ENCODE assay signal across 9 mouse cellular contexts in genomic region chr9:30520853-30521439, GRCm38 (mm10).
DNase-seq lines count a peak whose midpoint lies in the region; ATAC-seq lines count a peak whose summit lies in the region.
"Had no signal": no experiment of that assay in that cellular context is flagged by ENCODE, and none has a peak within 500 bp of the region (broad histone marks: within the 10 kb centered on the region; RNA-seq: fewer than 3 reads in every experiment).

No protein-coding gene starts in this region.

- H3K4me1 ChIP-seq in neural tube, embryonic 15.5 days, result peaks cover 15% of the 10 kb centered on the region
- H3K4me1 ChIP-seq: liver, embryonic 15.5 days had no signal

- H3K4me2 ChIP-seq in neural tube, embryonic 15.5 days, result no peak overlapping the region
- H3K4me2 ChIP-seq: liver, embryonic 15.5 days had no signal

- no peak overlapping the region for H3K9ac ChIP-seq in neural tube, embryonic 15.5 days (replicated peaks)
- H3K9ac ChIP-seq: liver, embryonic 15.5 days had no signal

- no peaks in the 10 kb centered on the region for H3K36me3 ChIP-seq in neural tube, embryonic 15.5 days
- H3K36me3 ChIP-seq: liver, embryonic 15.5 days had no signal

- 28% methylated on average over 9 of the region's 9 CpGs for WGBS in neural tube, embryonic 15.5 days

- peak; percentile 91 for ATAC-seq in neural tube, embryonic 15.5 days (ENCODE audit: low FRiP score)

- no peaks in the 10 kb centered on the region for H3K9me3 ChIP-seq in neural tube, embryonic 15.5 days (replicated peaks)
- H3K9me3 ChIP-seq: liver, embryonic 15.5 days had no signal

- H3K4me3 ChIP-seq in neural tube, embryonic 15.5 days (replicated peaks), result no peak overlapping the region
- H3K4me3 ChIP-seq: liver, embryonic 15.5 days had no signal

- peak overlapping the region; percentile 77 for H3K27ac ChIP-seq in neural tube, embryonic 15.5 days (replicated peaks)
- H3K27ac ChIP-seq: liver, embryonic 15.5 days had no signal

- peak; percentile 90 for DNase-seq in NIH3T3 (ENCODE audit: low read depth)
- DNase-seq in embryo, embryonic 10 days (ENCODE audit: low spot score), result peak; percentile 74
- DNase-seq in frontal cortex, postnatal 36 days (ENCODE audit: low spot score in 2 of 2), result peak; percentile 55 to 74
- DNase-seq in left cerebral cortex, adult 9 months (ENCODE audit: low spot score in 2 of 2), result peak; percentile 69 to 78
- DNase-seq in urinary bladder, postnatal 14 days (ENCODE audit: low spot score), result no peak
- DNase-seq in T-cell, adult 2 months (ENCODE audit: low spot score), result no peak
- DNase-seq in urinary bladder, adult 2 months (ENCODE audit: low spot score), result no peak

- no peaks in the 10 kb centered on the region for H3K27me3 ChIP-seq in neural tube, embryonic 15.5 days (replicated peaks)
- H3K27me3 ChIP-seq: liver, embryonic 15.5 days had no signal

Comparison
In these comparisons a context has a peak if more than half of its experiments do, and no peak if none do; other contexts are left out.
1. DNase-seq: peak in NIH3T3 (single experiment), embryo, embryonic 10 days (single experiment), frontal cortex, postnatal 36 days (2 of 2) and left cerebral cortex, adult 9 months (2 of 2); none in urinary bladder, postnatal 14 days (single experiment), T-cell, adult 2 months (single experiment) and urinary bladder, adult 2 months (single experiment).